In genomic region chr16:43464476-43465080, GRCm38 (mm10) we compare ENCODE assay signal across 8 mouse cellular contexts.
A peak's percentile ranks its signal among the peaks of the same experiment; 100 is the strongest.
DNase-seq lines count a peak whose midpoint lies in the region; ATAC-seq and TF ChIP-seq lines count a peak whose summit lies in the region.

No protein-coding gene starts in this region.

- intact Hi-C loops in heart, postnatal 14 days (cut with DNase I), result loop anchor here (2.0 to 5.0 kb wide), 2 partner anchors 38 to 110 kb away; no protein-coding TSS in a partner anchor

- no peak for TF ChIP-seq EP300 in stomach, postnatal 0 days (optimal IDR thresholded peaks at IDR 0.05)

- H3K9ac ChIP-seq in heart, embryonic 11.5 days (ENCODE audit: low read depth, low read length), result no peak overlapping the region
- H3K9ac ChIP-seq in stomach, postnatal 0 days (ENCODE audit: low read length), result no peak overlapping the region

- ATAC-seq in heart, embryonic 11.5 days (replicated peaks; ENCODE audit: insufficient number of reproducible peaks, low FRiP score, low TSS enrichment), result no peak
- peak; percentile 72; the same call in 1 of the 2 replicates for ATAC-seq in stomach, postnatal 0 days (ENCODE audit: low FRiP score, low TSS enrichment)

- peak; percentile 87 to 89 for DNase-seq in heart, adult 18-20 months
- DNase-seq in R1 (ENCODE audit: low read depth, low spot score), result peak; percentile 47
- peak; percentile 26 to 42 for DNase-seq in cerebellum, postnatal 36 days
- DNase-seq in heart, postnatal 14 days, result peak; percentile 73 to 79
- DNase-seq in lung, adult 2 months, result no peak
- no peak for DNase-seq in stomach, postnatal 0 days (ENCODE audit: low spot score)
- no peak for DNase-seq in thymus, postnatal 0 days (ENCODE audit: low spot score)

- H3K9me3 ChIP-seq in heart, embryonic 11.5 days (replicated peaks; ENCODE audit: control insufficient read depth, low read length), result no peaks in the 10 kb centered on the region
- no peaks in the 10 kb centered on the region for H3K9me3 ChIP-seq in stomach, postnatal 0 days (ENCODE audit: control insufficient read depth, low read length)

- 73% methylated on average over 10 of the region's 10 CpGs for WGBS in heart, embryonic 11.5 days (ENCODE audit: insufficient replicate concordance)
- WGBS in lung, adult 2 months, result 34% methylated on average over 10 of the region's 10 CpGs
- 37% methylated on average over 10 of the region's 10 CpGs for WGBS in stomach, postnatal 0 days

- H3K27ac ChIP-seq in heart, embryonic 11.5 days (ENCODE audit: low read depth, low read length), result no peak overlapping the region
- peak overlapping the region; percentile 49; the same call in 1 of the 2 replicates for H3K27ac ChIP-seq in stomach, postnatal 0 days (replicated peaks)

- no peaks in the 10 kb centered on the region for H3K27me3 ChIP-seq in heart, embryonic 11.5 days (ENCODE audit: control insufficient read depth, insufficient read depth, low read length)
- no peaks in the 10 kb centered on the region for H3K27me3 ChIP-seq in stomach, postnatal 0 days (ENCODE audit: control insufficient read depth, insufficient read depth, low read length)

- no peak overlapping the region for H3K4me2 ChIP-seq in heart, embryonic 11.5 days
- H3K4me2 ChIP-seq in stomach, postnatal 0 days (replicated peaks; ENCODE audit: low read depth), result 0 out of 2 replicates have a peak overlapping the region, but pooled peaks have one; percentile 9

- no peak overlapping the region for H3K4me3 ChIP-seq in heart, embryonic 11.5 days (ENCODE audit: low read depth, low read length)
- peak overlapping the region; percentile 33 for H3K4me3 ChIP-seq in lung, adult 2 months (replicated peaks; ENCODE audit: extremely low read depth, low read depth, low read length)
- H3K4me3 ChIP-seq in stomach, postnatal 0 days (ENCODE audit: low read depth, low read length), result no peak overlapping the region

- TF ChIP-seq POLR2A in lung, adult 2 months (IDR thresholded peaks at IDR 0.05; ENCODE audit: borderline replicate concordance, extremely low read depth, low read depth, low read length), result no peak

- TF ChIP-seq CTCF in lung, adult 2 months (IDR thresholded peaks at IDR 0.05; ENCODE audit: insufficient read depth, low read length), result no peak
- TF ChIP-seq CTCF in stomach, postnatal 0 days (IDR thresholded peaks at IDR 0.05; ENCODE audit: low read depth), result no peak

- no peaks in the 10 kb centered on the region for H3K36me3 ChIP-seq in heart, embryonic 11.5 days (ENCODE audit: control insufficient read depth, insufficient read depth, low read length)
- no peaks in the 10 kb centered on the region for H3K36me3 ChIP-seq in stomach, postnatal 0 days (ENCODE audit: control insufficient read depth, insufficient read depth, low read length)

- peaks cover 10% of the 10 kb centered on the region for H3K4me1 ChIP-seq in heart, embryonic 11.5 days (ENCODE audit: control insufficient read depth, insufficient read depth, low read length)
- H3K4me1 ChIP-seq in lung, adult 2 months (ENCODE audit: control insufficient read depth, insufficient read depth, low read length), result peaks cover 15% of the 10 kb centered on the region
- no peaks in the 10 kb centered on the region for H3K4me1 ChIP-seq in stomach, postnatal 0 days (replicated peaks; ENCODE audit: control insufficient read depth, insufficient read depth)

Comparison
In these comparisons a context has a peak if more than half of its experiments do, and no peak if none do; other contexts are left out.
1. DNase-seq: peak in heart, adult 18-20 months (2 of 2), R1 (single experiment), cerebellum, postnatal 36 days (2 of 2) and heart, postnatal 14 days (2 of 2); none in lung, adult 2 months (single experiment), stomach, postnatal 0 days (single experiment) and thymus, postnatal 0 days (single experiment).